Mouse (Mus musculus) cerebellum, adult 2 months (tissue): Measurements from ENCODE around the gene Nxn.

Experiments used
- CTCF ChIP-seq: fragments of 200-500 bp; IDR thresholded peaks from 2 replicates; pipeline ENCODE4 v1.5.1; 2011; ENCODE audit warnings: low read depth, mild to moderate bottlenecking, control low read depth, low read length, moderate library complexity, borderline replicate concordance; ENCODE audit not compliant: insufficient read depth
- POLR2A ChIP-seq: fragments of 200-500 bp; IDR thresholded peaks from 2 replicates; pipeline ENCODE4 v1.6.1; 2011; ENCODE audit warnings: low read length, control low read depth, borderline replicate concordance; ENCODE audit not compliant: insufficient read depth

DNA sequence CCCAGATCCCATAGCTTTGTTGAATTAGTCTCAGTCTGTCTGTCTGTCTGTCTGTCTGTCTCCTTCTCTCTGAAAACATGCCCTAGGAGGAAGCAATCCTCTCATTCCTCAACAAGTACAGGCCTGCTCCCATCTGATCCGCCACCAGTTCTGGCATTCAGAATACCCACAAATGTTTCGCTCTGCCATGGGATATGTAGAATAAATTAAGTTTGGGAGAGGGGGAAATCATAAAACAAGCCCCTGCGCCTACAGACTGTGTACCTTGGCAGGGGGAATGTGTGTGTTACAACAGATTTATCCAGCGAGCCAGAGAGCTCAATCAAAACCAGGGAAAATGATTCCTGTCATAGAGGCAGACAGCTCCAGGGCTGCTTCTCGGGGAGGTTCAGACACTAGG, 98.1 kb downstream of the Nxn start:
- TF ChIP-seq CTCF (no peak), POLR2A (no peak)
